Mouse (Mus musculus) kidney, embryonic 15.5 days (tissue): Measurements from ENCODE around the gene Tm7sf3. TPM values are rescaled to one million over a fixed set of nuclear protein-coding genes. Genes with fewer than 3 reads are reported as not detected.

ENCODE experiments used
- ATAC-seq: fragments of 200-750 bp; cut with Nextera tagmentation; replicated peaks from 2 replicates; pipeline ENCODE4 v1.8.0; 2017; ENCODE audit warnings: moderate TSS enrichment; ENCODE audit not compliant: low FRiP score
- H3K27ac ChIP-seq: fragments of 300-500 bp; sonication (generic); 2 replicates; pipeline ENCODE4 v1.5.1; 2015; ENCODE audit warnings: mild to moderate bottlenecking, inconsistent platforms
- H3K27me3 ChIP-seq: fragments of 300-500 bp; sonication (generic); 2 replicates; pipeline ENCODE4 v1.6.1; 2015; ENCODE audit warnings: inconsistent platforms
- H3K36me3 ChIP-seq: fragments of 300-500 bp; sonication (generic); 2 replicates; pipeline ENCODE4 v1.6.1; 2015; ENCODE audit warnings: inconsistent platforms
- H3K4me1 ChIP-seq: fragments of 300-500 bp; sonication (generic); 2 replicates; pipeline ENCODE4 v1.6.1; 2015; ENCODE audit warnings: inconsistent platforms
- H3K4me2 ChIP-seq: fragments of 300-500 bp; sonication (generic); 2 replicates; pipeline ENCODE4 v1.6.1; 2015; ENCODE audit warnings: moderate library complexity, mild to moderate bottlenecking, inconsistent platforms
- H3K4me3 ChIP-seq: fragments of 300-500 bp; sonication (generic); replicated peaks from 2 replicates; pipeline ENCODE4 v1.5.1; 2015; ENCODE audit warnings: mild to moderate bottlenecking, inconsistent platforms
- H3K9ac ChIP-seq: fragments of 300-500 bp; sonication (generic); 2 replicates; pipeline ENCODE4 v1.6.1; 2015; ENCODE audit warnings: mild to moderate bottlenecking, inconsistent platforms
- H3K9me3 ChIP-seq: fragments of 300-500 bp; sonication (generic); replicated peaks from 2 replicates; pipeline ENCODE4 v1.6.1; 2016; ENCODE audit warnings: inconsistent platforms
- WGBS: fragments of 180-500 bp; shearing (Covaris S2); methylation state at CpG from one replicate; pipeline ENCODE4 v1.1.7; 2015; ENCODE audit warnings: mixed read lengths; 5-methylcytosine and 5-hydroxymethylcytosine counted together
- polyA plus RNA-seq: library from polyadenylated mRNA; unstranded; fragments of >200 nt; fragmentation: Nextera tagmentation; extraction: Ambion mirVana; gene quantifications from 2 replicates; pipeline ENCODE4 v1.2.1, GENCODE M21; 2015

Tm7sf3 gene
- 36.5 and 37.0 TPM in 2 replicates for polyA plus RNA-seq

DNA sequence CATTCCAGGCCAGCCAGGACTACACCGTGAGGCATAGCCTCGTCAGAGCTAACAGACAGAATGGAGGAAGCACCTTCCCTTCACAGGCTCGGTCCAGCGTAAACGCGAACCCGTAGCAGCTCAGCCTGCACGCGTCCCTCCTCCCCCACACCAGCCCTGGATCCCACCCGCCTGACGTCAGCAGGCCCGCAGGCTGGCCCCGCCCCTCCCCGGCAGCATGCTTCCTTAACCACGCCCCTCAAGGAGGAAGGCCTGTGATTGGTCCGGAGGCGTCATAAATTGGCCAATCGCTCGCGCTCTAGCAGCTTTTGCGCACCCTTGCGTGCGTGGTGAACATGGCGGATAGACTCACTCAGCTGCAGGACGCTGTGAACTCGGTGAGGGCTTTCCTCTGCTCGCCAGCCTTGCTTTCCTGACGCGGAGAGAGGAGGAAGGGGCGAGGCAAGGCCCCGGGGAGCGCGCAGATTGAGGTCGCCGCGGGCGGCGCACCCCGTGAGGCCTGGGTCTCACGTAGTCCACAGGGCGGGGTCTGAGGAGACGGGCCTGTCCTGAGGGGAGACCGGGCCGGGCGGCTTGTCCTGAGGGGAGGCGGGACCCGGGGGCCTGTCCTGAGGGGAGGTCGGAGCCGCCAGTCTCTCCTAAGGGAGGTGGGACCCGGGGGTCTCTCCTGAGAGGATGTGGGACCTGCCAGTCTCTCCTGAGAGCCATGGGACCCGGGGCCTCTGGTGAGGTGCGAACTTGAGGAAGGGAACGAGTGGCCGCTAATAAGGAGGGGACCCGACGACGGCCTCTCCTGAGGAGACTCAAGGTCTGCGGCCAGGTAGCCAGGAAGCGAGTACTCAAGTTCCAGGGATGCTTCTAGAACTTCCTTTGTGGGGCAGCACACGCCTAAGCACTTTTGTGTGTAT, at the start of gene Tm7sf3, which contains the start of gene Med21:
TSS of gene Tm7sf3 (minus strand) at position 549 of the 908 bp plus-strand sequence.
TSS of gene Med21 (plus strand) at position 272 of the 908 bp plus-strand sequence.
- Histone ChIP-seq H3K9ac (peak within 1 kb of the TSS; percentile 86), H3K9me3 (no peaks in the 10 kb centered on the region), H3K27me3 (no peaks in the 10 kb centered on the region), H3K4me3 (peak within 1 kb of the TSS; percentile 88), H3K4me1 (peaks cover 15% of the 10 kb centered on the region), H3K27ac (peak within 1 kb of the TSS; percentile 97), H3K36me3 (0 out of 2 replicates have a peak, but pooled peaks cover 6% of the 10 kb centered on the region), H3K4me2 (peak within 1 kb of the TSS; percentile 70)
- peak; percentile 97 for ATAC-seq
- WGBS, result under 1% methylated on average over 60 of the region's 60 CpGs

DNA sequence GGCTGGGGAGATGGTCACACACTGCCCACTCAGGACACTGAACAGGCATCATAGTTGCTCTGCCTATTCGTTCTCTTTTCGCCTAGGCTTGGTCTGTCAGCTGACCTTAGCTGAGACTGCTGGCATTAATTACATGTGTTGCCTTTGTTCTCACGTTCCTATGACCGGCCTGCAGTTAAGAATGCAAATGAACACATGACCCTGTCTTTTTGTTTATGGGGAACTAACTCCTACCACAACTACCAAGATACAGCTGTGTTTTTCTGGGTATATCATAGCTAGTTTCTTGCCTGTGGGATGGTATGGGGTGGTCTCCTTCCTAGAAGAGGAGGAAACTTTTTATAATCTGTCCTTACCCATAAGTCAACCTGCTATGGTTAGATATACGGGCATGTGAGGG, 46.2 kb upstream of the Tm7sf3 start:
- WGBS, result 89% methylated on average over 5 of the region's 5 CpGs
- Histone ChIP-seq H3K9ac (no peak overlapping the region), H3K27ac (no peak overlapping the region), H3K4me1 (no peaks in the 10 kb centered on the region), H3K4me2 (no peak overlapping the region), H3K27me3 (no peaks in the 10 kb centered on the region), H3K9me3 (no peaks in the 10 kb centered on the region), H3K36me3 (no peaks in the 10 kb centered on the region), H3K4me3 (no peak overlapping the region)
- no peak for ATAC-seq

DNA sequence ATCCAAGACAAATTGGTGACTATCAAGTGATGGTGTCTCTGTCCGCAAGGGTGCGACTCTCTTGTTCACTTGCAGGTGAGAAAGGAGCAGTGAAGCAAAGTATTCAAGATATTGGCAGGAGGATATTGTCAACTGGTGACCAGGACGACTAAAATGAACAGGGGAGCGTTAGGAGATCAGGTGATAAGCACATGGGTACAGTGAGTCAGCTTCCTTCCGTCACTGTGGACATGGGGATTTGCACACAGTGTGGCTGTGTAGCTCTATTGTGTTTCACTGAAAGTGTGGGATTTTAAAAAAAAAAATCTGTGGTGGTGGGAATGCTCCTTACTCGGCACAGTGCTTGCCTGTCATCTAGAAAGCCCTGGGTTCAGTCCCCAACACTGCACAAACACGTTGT, 45.4 kb upstream of the Tm7sf3 start:
- Histone ChIP-seq H3K36me3 (no peaks in the 10 kb centered on the region), H3K4me3 (no peak overlapping the region), H3K4me1 (no peaks in the 10 kb centered on the region), H3K27me3 (no peaks in the 10 kb centered on the region), H3K27ac (no peak overlapping the region), H3K9me3 (no peaks in the 10 kb centered on the region), H3K9ac (no peak overlapping the region), H3K4me2 (no peak overlapping the region)
- WGBS, result 84% methylated on average over 7 of the region's 7 CpGs
- ATAC-seq, result no peak

DNA sequence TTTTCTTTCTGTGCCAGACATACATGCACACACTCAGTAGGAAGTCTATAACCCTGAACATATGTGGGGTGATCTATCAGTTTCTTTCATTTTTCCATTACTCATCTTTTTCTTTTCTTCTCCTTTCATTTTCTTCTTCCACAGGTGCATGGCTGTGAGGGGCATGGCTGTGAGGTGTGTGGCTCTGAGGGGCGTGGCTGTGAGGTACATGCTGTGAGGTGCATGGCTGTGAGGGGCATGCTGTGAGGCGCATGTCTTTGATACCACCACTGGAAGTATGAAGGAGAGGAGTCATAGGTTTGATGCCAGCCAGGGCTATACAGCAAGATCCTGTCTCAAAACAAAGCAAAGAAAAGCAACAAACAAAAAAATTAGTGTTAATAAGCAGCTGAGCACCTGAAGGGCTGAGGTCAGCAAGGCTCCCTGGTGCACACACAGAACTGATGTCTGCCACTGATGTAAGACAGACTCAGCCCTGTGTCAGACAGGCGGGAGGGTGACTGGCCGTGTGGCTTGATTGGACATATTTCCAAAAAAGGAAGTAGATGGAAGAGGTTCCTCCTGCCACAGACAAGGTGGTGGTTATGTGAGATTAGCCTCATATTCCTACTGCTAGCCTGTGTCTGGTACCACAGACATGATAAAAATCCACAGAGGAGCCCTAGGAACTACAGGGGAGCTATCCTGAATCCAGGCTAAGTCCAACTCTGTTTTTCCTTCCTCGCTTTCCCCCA, 44.0 kb upstream of the Tm7sf3 start:
- Histone ChIP-seq H3K27ac (no peak overlapping the region), H3K9ac (no peak overlapping the region), H3K4me1 (no peaks in the 10 kb centered on the region), H3K27me3 (no peaks in the 10 kb centered on the region), H3K4me2 (no peak overlapping the region), H3K36me3 (no peaks in the 10 kb centered on the region), H3K4me3 (no peak overlapping the region), H3K9me3 (no peaks in the 10 kb centered on the region)
- no peak for ATAC-seq
- WGBS, result 83% methylated on average over 5 of the region's 5 CpGs

DNA sequence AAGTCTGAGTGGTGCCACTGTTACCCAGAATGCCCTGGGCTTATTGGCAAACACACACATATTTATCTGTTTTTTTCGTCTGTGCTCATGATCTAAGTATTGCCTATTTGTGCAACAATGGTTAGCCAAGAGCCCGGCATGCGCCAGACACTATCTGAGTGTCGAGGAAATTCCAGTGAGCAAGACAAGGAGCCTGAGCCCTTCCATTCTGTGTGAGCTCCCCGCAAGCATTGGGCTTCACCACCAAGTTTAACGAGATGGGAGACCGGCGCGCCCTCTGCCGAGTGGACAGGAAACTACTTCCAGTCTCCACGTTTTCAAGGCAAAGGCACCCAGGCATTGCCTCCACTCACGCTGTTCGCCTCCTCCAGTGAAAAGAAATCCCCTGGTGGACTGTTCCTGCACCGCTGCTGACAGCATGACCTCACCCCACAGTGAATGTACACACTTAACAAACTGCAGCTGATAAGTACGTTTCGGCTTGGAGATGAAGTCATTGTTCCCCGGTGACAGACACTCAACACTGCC, 43.2 kb upstream of the Tm7sf3 start:
- Histone ChIP-seq H3K4me1 (no peaks in the 10 kb centered on the region), H3K36me3 (no peaks in the 10 kb centered on the region), H3K27ac (no peak overlapping the region), H3K9me3 (no peaks in the 10 kb centered on the region), H3K4me3 (no peak overlapping the region), H3K27me3 (no peaks in the 10 kb centered on the region), H3K4me2 (no peak overlapping the region), H3K9ac (no peak overlapping the region)
- no peak for ATAC-seq
- 83% methylated on average over 17 of the region's 17 CpGs for WGBS

DNA sequence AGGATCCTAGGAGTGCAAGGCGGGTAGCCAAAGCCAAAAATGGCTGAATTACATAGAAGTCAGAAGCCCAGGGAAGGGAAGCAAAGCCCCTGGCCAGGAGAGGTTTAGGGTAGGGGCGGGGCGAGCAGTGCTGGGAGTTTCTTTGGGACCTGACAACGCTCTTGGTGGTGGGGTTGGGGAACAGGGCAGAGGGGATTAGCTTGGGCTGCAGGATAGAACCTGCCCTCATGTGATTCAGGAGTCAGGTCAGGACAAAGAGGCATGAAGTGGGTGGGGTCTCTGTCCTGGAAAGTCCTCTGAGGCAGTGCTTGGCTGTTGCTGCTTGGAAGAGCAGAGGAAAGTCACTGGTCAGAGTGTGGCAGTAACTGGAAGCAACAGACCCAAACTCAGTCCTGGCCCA, 41.3 kb upstream of the Tm7sf3 start:
- no peak overlapping the region for H3K4me3 ChIP-seq
- H3K36me3 ChIP-seq, result no peaks in the 10 kb centered on the region
- no peak overlapping the region for H3K9ac ChIP-seq
- WGBS, result 86% methylated on average over 4 of the region's 4 CpGs
- H3K27ac ChIP-seq, result no peak overlapping the region
- H3K9me3 ChIP-seq, result no peaks in the 10 kb centered on the region
- no peak overlapping the region for H3K4me2 ChIP-seq
- H3K4me1 ChIP-seq, result no peaks in the 10 kb centered on the region
- H3K27me3 ChIP-seq, result no peaks in the 10 kb centered on the region
- no peak for ATAC-seq

DNA sequence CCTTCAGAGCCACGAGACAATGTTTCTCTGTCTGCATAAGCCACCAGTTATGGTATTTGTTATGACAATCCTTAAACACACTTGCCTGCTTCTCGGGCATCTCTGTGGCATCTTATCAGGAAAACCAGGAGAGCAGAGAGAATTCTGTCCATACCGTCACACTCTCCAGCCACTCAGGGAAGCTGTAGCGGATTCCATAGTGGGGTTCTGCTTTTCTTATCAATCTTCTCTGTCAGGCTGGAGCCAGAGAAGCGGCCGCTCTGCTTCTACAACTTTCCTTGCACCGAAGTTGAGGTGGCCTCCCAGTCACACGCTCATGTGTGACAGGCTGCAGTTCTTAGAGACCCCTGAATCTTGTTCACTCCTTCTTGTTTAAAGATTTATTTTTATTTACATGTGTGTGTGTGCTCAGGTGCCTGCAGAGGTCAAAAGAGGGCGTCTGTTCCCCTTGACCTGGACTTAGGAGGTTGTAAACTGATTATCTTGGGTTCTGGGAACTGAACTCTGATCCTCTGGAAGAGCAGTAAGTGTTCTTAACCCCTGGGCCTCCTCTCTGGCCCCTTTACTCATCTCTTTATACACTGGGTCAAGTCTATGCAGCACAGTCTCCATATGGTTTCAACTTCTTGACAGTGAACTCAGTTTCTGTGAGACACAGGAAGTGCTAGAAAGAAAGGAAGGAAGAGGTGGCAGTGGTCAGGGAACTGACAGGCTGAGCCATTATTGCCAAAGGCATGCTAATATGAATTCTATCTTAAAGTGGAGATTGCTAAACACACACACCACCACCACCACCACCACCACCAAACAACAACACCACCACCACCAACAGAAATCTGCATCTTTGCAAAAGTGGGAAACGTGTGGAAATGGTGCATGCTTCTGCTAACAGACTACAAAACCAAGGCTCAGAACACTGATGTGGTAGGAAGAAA, 35.8 kb upstream of the Tm7sf3 start:
- WGBS, result 69% methylated on average over 10 of the region's 10 CpGs

DNA sequence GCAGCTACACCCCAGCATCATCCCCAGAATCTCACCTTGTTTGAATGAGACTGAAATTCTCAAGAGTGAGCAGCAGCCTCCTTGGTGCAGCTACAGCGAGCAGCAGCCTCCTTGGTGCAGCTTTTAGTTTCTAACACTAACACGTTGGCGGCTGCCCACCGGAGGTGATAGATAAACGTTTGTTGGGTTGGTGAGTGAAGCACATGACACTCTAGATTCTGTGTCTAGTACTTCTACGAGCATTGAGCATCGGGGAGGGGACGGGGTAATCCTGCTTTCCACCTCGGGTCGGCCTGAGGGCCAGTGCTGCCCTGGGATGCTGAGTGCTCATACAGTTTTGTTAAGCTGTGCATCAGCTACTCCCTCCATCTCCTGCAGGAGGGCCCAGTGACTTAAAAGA, 34.3 kb upstream of the Tm7sf3 start:
- Histone ChIP-seq H3K9me3 (no peaks in the 10 kb centered on the region), H3K4me1 (no peaks in the 10 kb centered on the region), H3K9ac (no peak overlapping the region), H3K4me3 (no peak overlapping the region), H3K27me3 (no peaks in the 10 kb centered on the region), H3K27ac (no peak overlapping the region), H3K4me2 (no peak overlapping the region), H3K36me3 (no peaks in the 10 kb centered on the region)
- 73% methylated on average over 10 of the region's 10 CpGs for WGBS
- ATAC-seq, result no peak

More for the DNA sequence above, 35.8 kb upstream of the Tm7sf3 start:
- Histone ChIP-seq H3K9me3 (no peaks in the 10 kb centered on the region), H3K27ac (no peak overlapping the region), H3K4me3 (no peak overlapping the region), H3K4me2 (no peak overlapping the region), H3K27me3 (no peaks in the 10 kb centered on the region), H3K9ac (no peak overlapping the region), H3K36me3 (no peaks in the 10 kb centered on the region), H3K4me1 (no peaks in the 10 kb centered on the region)
- ATAC-seq, result no peak

DNA sequence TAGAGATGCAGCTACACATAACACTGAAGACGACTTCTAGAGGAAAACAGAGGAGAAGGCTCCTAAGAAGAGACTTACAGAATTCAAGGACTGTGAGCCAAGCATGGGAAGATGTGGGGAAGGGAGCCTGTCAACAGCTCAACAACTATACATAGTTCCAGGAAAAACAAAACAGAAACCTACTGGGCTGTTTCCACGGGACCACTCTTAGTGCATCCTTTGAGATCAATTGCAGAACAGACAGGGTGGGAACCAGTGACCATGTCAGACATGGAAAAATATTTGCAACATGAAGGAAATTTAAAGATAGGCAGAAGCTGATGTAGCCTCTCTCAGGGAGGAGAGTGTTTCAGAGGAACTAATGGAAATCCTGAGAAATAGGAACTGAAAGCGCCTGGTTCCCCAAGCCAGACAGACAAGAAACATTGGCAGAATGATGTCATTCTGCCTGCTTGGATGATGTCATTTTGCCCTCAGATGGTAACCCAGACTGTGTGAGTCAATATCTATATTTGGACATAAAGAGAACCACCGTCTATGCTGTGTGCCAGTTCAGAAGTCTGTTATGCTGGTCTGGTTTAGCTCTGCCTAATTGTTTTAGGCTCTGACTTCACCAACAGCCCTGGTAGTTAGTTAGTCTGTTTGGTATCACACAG, 32.4 kb upstream of the Tm7sf3 start:
- no peaks in the 10 kb centered on the region for H3K36me3 ChIP-seq
- H3K27ac ChIP-seq, result no peak overlapping the region
- ATAC-seq, result no peak
- H3K9ac ChIP-seq, result no peak overlapping the region
- no peaks in the 10 kb centered on the region for H3K27me3 ChIP-seq
- no peak overlapping the region for H3K4me2 ChIP-seq
- H3K4me3 ChIP-seq, result no peak overlapping the region
- H3K9me3 ChIP-seq, result no peaks in the 10 kb centered on the region; the same call in 1 of the 2 replicates
- no peaks in the 10 kb centered on the region for H3K4me1 ChIP-seq
- 78% methylated on average over 4 of the region's 4 CpGs for WGBS

DNA sequence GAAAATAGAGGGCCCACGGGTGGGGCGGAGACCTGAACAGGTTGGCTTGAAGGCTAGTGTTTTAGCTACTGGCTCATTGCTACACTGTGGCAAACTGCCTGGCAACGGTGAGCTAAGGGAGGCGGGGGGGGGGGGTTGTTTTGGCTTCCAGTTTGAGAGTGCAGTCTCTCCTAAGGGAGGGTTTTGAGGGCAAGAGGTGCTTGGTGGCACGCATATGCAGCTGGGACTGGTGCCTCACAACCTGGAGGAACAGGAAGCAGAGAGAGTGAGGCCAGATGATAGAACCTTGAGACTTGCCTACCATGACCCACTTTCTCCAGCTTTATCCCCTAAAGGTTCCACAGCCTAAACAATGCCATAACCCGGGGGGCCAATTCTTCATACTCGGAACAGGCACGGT, 31.8 kb upstream of the Tm7sf3 start:
- H3K4me2 ChIP-seq, result no peak overlapping the region
- no peak overlapping the region for H3K4me3 ChIP-seq
- no peaks in the 10 kb centered on the region for H3K36me3 ChIP-seq
- 80% methylated on average over 8 of the region's 8 CpGs for WGBS
- no peaks in the 10 kb centered on the region for H3K27me3 ChIP-seq
- H3K9me3 ChIP-seq, result no peaks in the 10 kb centered on the region; the same call in 1 of the 2 replicates
- no peak overlapping the region for H3K9ac ChIP-seq
- ATAC-seq, result no peak
- H3K4me1 ChIP-seq, result no peaks in the 10 kb centered on the region
- no peak overlapping the region for H3K27ac ChIP-seq

DNA sequence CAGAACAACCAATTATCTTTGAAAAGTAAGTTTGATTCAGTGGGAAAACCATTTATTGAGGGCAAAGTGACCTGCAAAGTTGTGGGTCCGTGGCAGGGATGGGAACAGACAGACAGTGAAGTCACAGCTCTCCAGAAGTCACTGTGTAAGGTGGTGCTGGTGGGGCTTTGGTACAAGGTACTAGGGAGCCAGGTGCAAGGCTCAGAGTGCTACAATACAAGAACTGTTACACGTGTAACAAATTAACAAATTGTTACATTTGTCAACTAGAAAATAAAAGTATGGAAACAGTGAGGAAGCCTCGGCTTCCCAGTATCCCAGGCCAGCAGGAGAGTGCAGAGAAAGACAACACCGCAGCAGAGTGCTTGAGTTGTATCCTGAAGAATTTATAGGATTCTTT, 31.1 kb upstream of the Tm7sf3 start:
- Histone ChIP-seq H3K4me3 (no peak overlapping the region), H3K9me3 (no peaks in the 10 kb centered on the region; the same call in 1 of the 2 replicates), H3K36me3 (no peaks in the 10 kb centered on the region), H3K9ac (no peak overlapping the region), H3K4me2 (no peak overlapping the region), H3K27me3 (no peaks in the 10 kb centered on the region), H3K27ac (no peak overlapping the region), H3K4me1 (no peaks in the 10 kb centered on the region)
- ATAC-seq, result no peak
- 81% methylated on average over 4 of the region's 4 CpGs for WGBS
